Mouse (Mus musculus) liver, embryonic 11.5 days (tissue): ENCODE measurements around the gene Fcgr2b. TPM values are rescaled to one million over a fixed set of nuclear protein-coding genes. Genes with fewer than 3 reads are reported as not detected.

Source experiments
- ATAC-seq: fragments of 200-750 bp; cut with Nextera tagmentation; replicated peaks from 2 replicates; pipeline ENCODE4 v1.8.0; 2017; ENCODE audit warnings: moderate number of reproducible peaks, mild to moderate bottlenecking, moderate TSS enrichment, moderate library complexity; ENCODE audit not compliant: low FRiP score
- DNase-seq: peaks from one replicate; pipeline ENCODE4 v3.0.0-alpha.2; 2017; ENCODE audit warnings: low spot score
- H3K27ac ChIP-seq: fragments of 300-500 bp; sonication (generic); 2 replicates; pipeline ENCODE4 v1.5.1; 2014; ENCODE audit warnings: mild to moderate bottlenecking, low read depth, low read length, control low read depth
- H3K27me3 ChIP-seq: fragments of 300-500 bp; sonication (generic); replicated peaks from 2 replicates; pipeline ENCODE4 v1.6.1; 2014; ENCODE audit warnings: low read length, mixed read lengths; ENCODE audit not compliant: control insufficient read depth, insufficient read depth
- H3K36me3 ChIP-seq: fragments of 300-500 bp; sonication (generic); 2 replicates; pipeline ENCODE4 v1.6.1; 2014; ENCODE audit warnings: mild to moderate bottlenecking, low read length, moderate library complexity, mixed read lengths; ENCODE audit not compliant: control insufficient read depth, insufficient read depth
- H3K4me1 ChIP-seq: fragments of 300-500 bp; sonication (generic); replicated peaks from 2 replicates; pipeline ENCODE4 v1.6.1; 2014; ENCODE audit warnings: low read length, mixed read lengths; ENCODE audit not compliant: control insufficient read depth, insufficient read depth
- H3K4me2 ChIP-seq: fragments of 300-500 bp; sonication (generic); 2 replicates; pipeline ENCODE4 v1.6.1; 2014; ENCODE audit warnings: mild to moderate bottlenecking, control low read depth, moderate library complexity
- H3K4me3 ChIP-seq: fragments of 300-500 bp; sonication (generic); 2 replicates; pipeline ENCODE4 v1.5.1; 2014; ENCODE audit warnings: low read depth, low read length, control low read depth
- H3K9ac ChIP-seq: fragments of 300-500 bp; sonication (generic); 2 replicates; pipeline ENCODE4 v1.6.1; 2014; ENCODE audit warnings: low read depth, low read length, control low read depth
- H3K9me3 ChIP-seq: fragments of 300-500 bp; sonication (generic); 2 replicates; pipeline ENCODE4 v1.6.1; 2016; ENCODE audit warnings: low read length, inconsistent platforms, mixed read lengths; ENCODE audit not compliant: control insufficient read depth
- WGBS: fragments of 180-500 bp; shearing (Covaris S2); extraction: QIAGEN DNeasy Blood & Tissue Kit; methylation state at CpG from one replicate; pipeline ENCODE4 v1.1.7; 2014; 5-methylcytosine and 5-hydroxymethylcytosine counted together
- polyA plus RNA-seq: library from polyadenylated mRNA; unstranded; fragments of >200 nt; fragmentation: Nextera tagmentation; extraction: Ambion mirVana; gene quantifications from 2 replicates; pipeline ENCODE4 v1.2.1, GENCODE M21; 2014

Fcgr2b gene
- polyA plus RNA-seq, 1 experiment from 2014 or later: 2.0 TPM

- H3K4me2 ChIP-seq: no peak overlapping the region
- no peak overlapping the region for H3K27ac ChIP-seq
- H3K27me3 ChIP-seq: no peaks in the 10 kb centered on the region
- ATAC-seq (no peak), DNase-seq (no peak)
- no peak overlapping the region for H3K9ac ChIP-seq
- 63% methylated on average over 4 of the region's 4 CpGs for WGBS
- H3K36me3 ChIP-seq: no peaks in the 10 kb centered on the region
- no peaks in the 10 kb centered on the region for H3K4me1 ChIP-seq
- no peak overlapping the region for H3K4me3 ChIP-seq
- H3K9me3 ChIP-seq: no peaks in the 10 kb centered on the region
Measured at GRCm38 (mm10) chr1:170972936-170973335, 3.4 kb downstream of the Fcgr2b start.

GRCm38 (mm10) chr1:170972494-170972893 is 3.9 kb downstream of the Fcgr2b start:
- DNase-seq (no peak), ATAC-seq (no peak)
- WGBS: 73% methylated on average over 6 of the region's 6 CpGs
- Histone ChIP-seq H3K36me3 (no peaks in the 10 kb centered on the region), H3K4me3 (no peak overlapping the region), H3K27me3 (no peaks in the 10 kb centered on the region), H3K4me1 (no peaks in the 10 kb centered on the region), H3K9me3 (no peaks in the 10 kb centered on the region), H3K9ac (no peak overlapping the region), H3K27ac (no peak overlapping the region), H3K4me2 (no peak overlapping the region)

- no peak overlapping the region for H3K4me3 ChIP-seq
- WGBS: 68% methylated on average over 1 of the region's 1 CpGs
- no peaks in the 10 kb centered on the region for H3K9me3 ChIP-seq
- no peaks in the 10 kb centered on the region for H3K4me1 ChIP-seq
- H3K27ac ChIP-seq: no peak overlapping the region
- no peak for ATAC-seq
- no peaks in the 10 kb centered on the region for H3K36me3 ChIP-seq
- H3K9ac ChIP-seq: no peak overlapping the region
- H3K4me2 ChIP-seq: no peak overlapping the region
- DNase-seq: no peak
- no peaks in the 10 kb centered on the region for H3K27me3 ChIP-seq
Measured at GRCm38 (mm10) chr1:170968576-170968975, 7.8 kb downstream of the Fcgr2b start.

GRCm38 (mm10) chr1:170967581-170967980 is 8.8 kb downstream of the Fcgr2b start:
- no peaks in the 10 kb centered on the region for H3K9me3 ChIP-seq
- H3K36me3 ChIP-seq: no peaks in the 10 kb centered on the region
- ATAC-seq (no peak), DNase-seq (no peak)
- H3K27me3 ChIP-seq: no peaks in the 10 kb centered on the region
- no peak overlapping the region for H3K9ac ChIP-seq
- H3K4me3 ChIP-seq: no peak overlapping the region
- 76% methylated on average over 3 of the region's 3 CpGs for WGBS
- no peak overlapping the region for H3K4me2 ChIP-seq
- no peaks in the 10 kb centered on the region for H3K4me1 ChIP-seq
- no peak overlapping the region for H3K27ac ChIP-seq

- H3K4me1 ChIP-seq: peaks cover 3% of the 10 kb centered on the region; the same call in 1 of the 2 replicates
- 76% methylated on average over 7 of the region's 7 CpGs for WGBS
- H3K9ac ChIP-seq: no peak overlapping the region
- H3K27me3 ChIP-seq: no peaks in the 10 kb centered on the region
- ATAC-seq: no peak
- no peaks in the 10 kb centered on the region for H3K36me3 ChIP-seq
- no peaks in the 10 kb centered on the region for H3K9me3 ChIP-seq
- H3K4me3 ChIP-seq: no peak overlapping the region
- no peak overlapping the region for H3K27ac ChIP-seq
- H3K4me2 ChIP-seq: no peak overlapping the region
- DNase-seq: no peak
Measured at GRCm38 (mm10) chr1:170963087-170963486, 13.3 kb downstream of the Fcgr2b start.

GRCm38 (mm10) chr1:170962301-170962700 is 14.0 kb downstream of the Fcgr2b start:
- 43% methylated on average over 2 of the region's 2 CpGs for WGBS
- Histone ChIP-seq H3K36me3 (no peaks in the 10 kb centered on the region), H3K4me2 (no peak overlapping the region), H3K9ac (no peak overlapping the region), H3K4me3 (no peak overlapping the region), H3K27me3 (no peaks in the 10 kb centered on the region), H3K27ac (no peak overlapping the region), H3K4me1 (peaks cover 3% of the 10 kb centered on the region; the same call in 1 of the 2 replicates), H3K9me3 (no peaks in the 10 kb centered on the region)
- DNase-seq (no peak), ATAC-seq (no peak)

- no peak for DNase-seq
- Histone ChIP-seq H3K27me3 (no peaks in the 10 kb centered on the region), H3K4me2 (no peak overlapping the region), H3K27ac (no peak overlapping the region), H3K9me3 (no peaks in the 10 kb centered on the region), H3K9ac (no peak overlapping the region), H3K4me1 (peaks cover 3% of the 10 kb centered on the region; the same call in 1 of the 2 replicates), H3K36me3 (no peaks in the 10 kb centered on the region), H3K4me3 (no peak overlapping the region)
- 73% methylated on average over 6 of the region's 6 CpGs for WGBS
- no peak for ATAC-seq
Measured at GRCm38 (mm10) chr1:170961101-170961500, 15.2 kb downstream of the Fcgr2b start.

- DNase-seq (no peak), ATAC-seq (no peak)
- no peak overlapping the region for H3K9ac ChIP-seq
- no peaks in the 10 kb centered on the region for H3K27me3 ChIP-seq
- no peaks in the 10 kb centered on the region for H3K36me3 ChIP-seq
- 58% methylated on average over 2 of the region's 2 CpGs for WGBS
- no peak overlapping the region for H3K4me2 ChIP-seq
- no peak overlapping the region for H3K4me3 ChIP-seq
- H3K27ac ChIP-seq: no peak overlapping the region
- H3K9me3 ChIP-seq: no peaks in the 10 kb centered on the region
- H3K4me1 ChIP-seq: peaks cover 3% of the 10 kb centered on the region; the same call in 1 of the 2 replicates
Measured at GRCm38 (mm10) chr1:170959791-170960190, 16.6 kb downstream of the Fcgr2b start.

GRCm38 (mm10) chr1:170958225-170958624 is 18.1 kb downstream of the Fcgr2b start:
- ATAC-seq: no peak
- no peak overlapping the region for H3K27ac ChIP-seq
- no peaks in the 10 kb centered on the region for H3K9me3 ChIP-seq

More at GRCm38 (mm10) chr1:170958225-170958624, 18.1 kb downstream of the Fcgr2b start:
- Histone ChIP-seq H3K4me2 (no peak overlapping the region), H3K4me1 (peaks cover 3% of the 10 kb centered on the region; the same call in 1 of the 2 replicates), H3K36me3 (no peaks in the 10 kb centered on the region), H3K4me3 (no peak overlapping the region), H3K9ac (no peak overlapping the region), H3K27me3 (no peaks in the 10 kb centered on the region)
- WGBS: 39% methylated on average over 3 of the region's 3 CpGs
- no peak for DNase-seq
